Mouse (Mus musculus) lung, adult 2 months (tissue): ENCODE measurements at regions not wholly inside any gene's neighbourhood (a gene's known extent, or its start where the extent isn't known, plus 50 kb on each side); places are given as distances from the start of the nearest gene placed in this dataset.

Source experiments
- DNase-seq: peaks from one replicate; pipeline ENCODE4 v3.0.0; 2022
- H3K4me1 ChIP-seq: fragments of 200-500 bp; 2 replicates; pipeline ENCODE4 v1.6.1; 2011; ENCODE audit warnings: low read length; ENCODE audit not compliant: control insufficient read depth, insufficient read depth
- H3K4me3 ChIP-seq: fragments of 200-500 bp; replicated peaks from 2 replicates; pipeline ENCODE3; 2011; ENCODE audit warnings: low read depth, mild to moderate bottlenecking, control low read depth, low read length; ENCODE audit errors: extremely low read depth
- CTCF ChIP-seq: fragments of 200-500 bp; IDR thresholded peaks from 2 replicates; pipeline ENCODE4 v1.5.1; 2011; ENCODE audit warnings: mild to moderate bottlenecking, low read length, control low read depth; ENCODE audit not compliant: insufficient read depth
- POLR2A ChIP-seq: fragments of 200-500 bp; IDR thresholded peaks from 2 replicates; pipeline ENCODE4 v1.6.1; 2011; ENCODE audit warnings: low read depth, mild to moderate bottlenecking, control low read depth, low read length, borderline replicate concordance; ENCODE audit errors: extremely low read depth
- WGBS: fragments of 180-500 bp; shearing (Covaris S2); methylation state at CpG from one replicate; pipeline ENCODE4 v1.1.7; 2018; 5-methylcytosine and 5-hydroxymethylcytosine counted together

GRCm38 (mm10) chr9:66646226-66646625 lies 53.3 kb upstream of the Usp3 start:
- 11% methylated on average over 7 of the region's 7 CpGs for WGBS
- TF ChIP-seq POLR2A (no peak), CTCF (peak; percentile 89)
- H3K4me3 ChIP-seq, result no peak overlapping the region
- no peaks in the 10 kb centered on the region for H3K4me1 ChIP-seq
- DNase-seq, result peak; percentile 85

GRCm38 (mm10) chr9:66651306-66651705 lies 58.4 kb upstream of the Usp3 start:
- WGBS, result 28% methylated on average over 6 of the region's 6 CpGs
- DNase-seq, result no peak
- Histone ChIP-seq H3K4me3 (no peak overlapping the region), H3K4me1 (no peaks in the 10 kb centered on the region)
- TF ChIP-seq CTCF (no peak), POLR2A (no peak)

GRCm38 (mm10) chr9:66657116-66657758 lies 56.2 kb upstream of the Car12 start:
- no peak for DNase-seq
- H3K4me3 ChIP-seq, result no peak overlapping the region
- TF ChIP-seq POLR2A (no peak), CTCF (no peak)
- WGBS, result 86% methylated on average over 7 of the region's 7 CpGs
- no peaks in the 10 kb centered on the region for H3K4me1 ChIP-seq

- TF ChIP-seq POLR2A, result no peak
- TF ChIP-seq CTCF, result no peak
- Histone ChIP-seq H3K4me1 (no peaks in the 10 kb centered on the region), H3K4me3 (no peak overlapping the region)
- DNase-seq, result no peak
Measured at GRCm38 (mm10) chr9:66658707-66659242, 54.7 kb upstream of the Car12 start.

- DNase-seq, result no peak
- H3K4me1 ChIP-seq, result no peaks in the 10 kb centered on the region
- H3K4me3 ChIP-seq, result no peak overlapping the region
- TF ChIP-seq CTCF (no peak), POLR2A (no peak)
- WGBS, result 65% methylated on average over 11 of the region's 11 CpGs
Measured at GRCm38 (mm10) chr9:66659781-66660445, 53.6 kb upstream of the Car12 start.

GRCm38 (mm10) chr9:66661596-66661995 lies 51.9 kb upstream of the Car12 start:
- DNase-seq, result no peak
- 88% methylated on average over 7 of the region's 7 CpGs for WGBS
- H3K4me1 ChIP-seq, result peaks cover 7% of the 10 kb centered on the region; the same call in 1 of the 2 replicates
- TF ChIP-seq CTCF (no peak), POLR2A (no peak)
- no peak overlapping the region for H3K4me3 ChIP-seq

GRCm38 (mm10) chr9:66662443-66662842 lies 51.0 kb upstream of the Car12 start:
- WGBS, result 71% methylated on average over 4 of the region's 4 CpGs
- TF ChIP-seq POLR2A (no peak), CTCF (no peak)
- no peak overlapping the region for H3K4me3 ChIP-seq
- no peak for DNase-seq
- peaks cover 7% of the 10 kb centered on the region; the same call in 1 of the 2 replicates for H3K4me1 ChIP-seq
